Mouse (Mus musculus) bone marrow, adult 2 months (tissue): Measurements from ENCODE around the gene Bco1.

Experiments
- CTCF ChIP-seq: fragments of 200-500 bp; IDR thresholded peaks from 2 replicates; pipeline ENCODE4 v1.5.1; 2011; ENCODE audit warnings: low read length, control low read depth; ENCODE audit not compliant: control insufficient read depth, insufficient read depth
- POLR2A ChIP-seq: fragments of 200-500 bp; IDR thresholded peaks from 2 replicates; pipeline ENCODE4 v1.6.1; 2011; ENCODE audit warnings: low read depth, mild to moderate bottlenecking, control low read depth, low read length, borderline replicate concordance; ENCODE audit not compliant: control insufficient read depth

- TF ChIP-seq CTCF (no peak), POLR2A (no peak)
Measured at GRCm38 (mm10) chr8:117074350-117075182, 21.1 kb upstream of the Bco1 start.
